Mouse (Mus musculus): ENCODE measurements around the gene Elovl3.
"Not testable (repeated sequence)": the region's sequence is repeated elsewhere in the genome, so short reads cannot be mapped to it uniquely, and the experiment has no call there.

Elovl3 gene

DNA sequence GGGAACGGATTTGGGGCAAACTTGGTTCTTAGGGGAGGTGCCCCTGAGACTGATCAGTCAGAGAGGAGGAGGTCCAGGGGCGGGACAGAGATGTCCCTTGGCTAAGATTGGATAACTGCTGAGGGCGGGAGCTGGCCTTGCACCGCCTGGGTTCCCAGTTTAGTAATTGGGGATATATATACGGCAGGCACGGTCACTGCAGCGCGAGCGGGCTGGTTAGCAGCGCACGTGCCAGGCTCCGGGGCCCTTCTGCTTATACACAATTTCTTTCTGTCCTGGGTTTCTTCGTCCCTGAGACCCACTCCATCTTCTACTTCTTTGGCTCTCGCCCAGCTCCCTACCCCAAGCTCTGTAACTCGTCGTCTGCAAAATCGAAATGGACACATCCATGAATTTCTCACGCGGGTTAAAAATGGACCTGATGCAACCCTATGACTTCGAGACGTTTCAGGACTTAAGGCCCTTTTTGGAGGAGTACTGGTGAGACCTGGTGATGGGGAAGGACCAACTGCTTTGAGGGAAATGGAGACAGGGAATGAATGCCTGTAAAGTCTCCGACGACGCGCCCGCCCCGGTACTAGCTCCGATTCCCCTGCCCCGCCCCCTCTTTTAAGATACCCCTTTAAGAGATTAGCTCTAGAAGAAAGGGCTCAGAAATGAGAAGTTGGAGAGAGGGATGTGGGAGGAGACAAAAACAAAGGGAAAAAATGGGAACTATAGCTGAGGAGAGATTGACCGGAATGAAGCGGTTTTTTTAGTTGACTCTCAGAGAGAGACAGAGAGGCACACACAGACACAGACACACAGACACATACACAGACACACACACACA is at the start of gene Elovl3:
Gene Elovl3, plus strand, starts transcription at position 204 of the 832 bp plus-strand sequence.
- DNase-seq (ENCODE audit: low read depth) = no peak

DNA sequence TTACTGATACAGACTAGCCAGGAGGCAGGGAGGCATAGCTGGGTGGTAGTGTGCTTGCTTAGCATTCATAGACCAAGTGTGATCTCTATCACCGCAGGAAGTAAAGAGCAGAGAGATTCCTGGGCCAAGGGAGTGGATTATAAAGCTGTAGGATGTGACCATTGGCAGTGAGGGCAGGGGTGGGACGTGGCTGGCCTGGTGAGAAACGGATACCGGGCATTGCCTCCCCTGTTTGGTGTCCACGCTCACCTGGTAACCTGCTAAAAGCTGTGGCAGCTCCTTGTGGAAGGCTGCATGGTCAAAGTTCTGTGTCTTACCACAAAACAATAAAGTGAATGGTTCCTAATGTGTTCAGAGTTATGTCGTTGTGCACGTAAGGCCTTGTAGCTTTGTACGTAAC is 46.5 kb upstream of the Elovl3 start:
- DNase-seq (ENCODE audit: low read depth) = no peak

DNA sequence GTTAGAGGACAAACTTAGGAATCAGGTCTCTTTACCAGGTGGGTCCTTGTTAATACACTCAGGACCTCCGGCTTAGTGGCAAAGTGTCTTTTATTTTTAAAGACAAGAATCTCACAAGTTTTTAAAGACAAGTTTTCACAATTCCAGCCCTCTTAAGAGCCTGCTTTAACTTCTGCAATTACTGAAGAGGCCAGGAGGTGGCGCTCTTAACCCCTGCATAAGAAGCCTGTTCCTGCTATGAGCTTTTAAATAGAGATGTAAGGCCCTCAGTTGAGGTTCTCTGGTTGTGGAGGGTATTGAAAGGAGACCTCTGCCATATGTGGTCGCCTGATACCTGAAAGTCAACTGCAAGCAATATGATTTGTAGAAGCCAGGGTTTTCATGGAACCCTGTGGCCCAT is 45.4 kb upstream of the Elovl3 start:
- peak; percentile 90 for DNase-seq (ENCODE audit: low read depth)

DNA sequence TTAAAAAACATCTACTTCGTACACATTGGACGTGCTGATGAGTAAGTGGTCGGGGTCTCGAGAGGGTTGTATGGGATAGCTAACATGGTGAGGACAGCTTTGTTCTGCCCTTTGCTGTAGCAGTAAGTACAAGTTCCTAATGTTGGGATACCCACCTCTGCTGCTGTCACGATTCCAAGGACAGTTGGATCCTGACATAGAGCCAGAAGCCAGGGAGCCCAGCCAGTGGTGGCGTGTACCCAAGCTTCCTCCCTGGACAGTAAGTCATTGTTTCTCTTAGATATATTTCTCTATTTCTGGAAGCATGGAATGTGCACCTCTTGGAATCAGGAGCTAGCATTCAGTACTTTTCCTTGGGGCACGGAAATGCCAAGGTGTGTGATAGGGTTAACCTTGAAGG is 43.8 kb upstream of the Elovl3 start:
- peak; percentile 37 for DNase-seq (ENCODE audit: low read depth)

- no peak for DNase-seq (ENCODE audit: low read depth)
Measured at GRCm38 (mm10) chr19:46091641-46092040, 40.1 kb upstream of the Elovl3 start.

- DNase-seq (ENCODE audit: low read depth) = no peak
Measured at GRCm38 (mm10) chr19:46094144-46094543, 37.6 kb upstream of the Elovl3 start.

DNA sequence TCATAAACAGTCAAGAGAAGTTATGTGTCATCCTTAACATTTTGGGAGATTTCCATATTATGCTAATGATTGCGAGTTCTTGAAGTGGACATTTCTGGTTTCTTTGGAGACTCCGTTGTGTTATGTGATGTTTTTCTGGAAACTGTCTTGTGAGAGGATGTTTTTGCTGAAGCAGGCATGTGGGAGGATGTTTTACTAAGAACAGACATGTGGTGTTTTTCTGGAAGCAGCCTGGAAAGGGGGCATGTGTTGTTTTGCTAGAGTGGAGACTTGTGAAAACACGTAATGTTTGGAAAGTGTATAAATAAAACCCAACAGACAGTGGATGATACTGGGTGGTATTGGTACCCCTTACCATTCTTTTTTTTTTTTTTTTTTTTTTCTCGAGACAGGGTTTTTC is 36.4 kb upstream of the Elovl3 start:
- no peak for DNase-seq (ENCODE audit: low read depth)

GRCm38 (mm10) chr19:46096396-46096795 is 35.3 kb upstream of the Elovl3 start:
- DNase-seq (ENCODE audit: low read depth) = no peak

DNA sequence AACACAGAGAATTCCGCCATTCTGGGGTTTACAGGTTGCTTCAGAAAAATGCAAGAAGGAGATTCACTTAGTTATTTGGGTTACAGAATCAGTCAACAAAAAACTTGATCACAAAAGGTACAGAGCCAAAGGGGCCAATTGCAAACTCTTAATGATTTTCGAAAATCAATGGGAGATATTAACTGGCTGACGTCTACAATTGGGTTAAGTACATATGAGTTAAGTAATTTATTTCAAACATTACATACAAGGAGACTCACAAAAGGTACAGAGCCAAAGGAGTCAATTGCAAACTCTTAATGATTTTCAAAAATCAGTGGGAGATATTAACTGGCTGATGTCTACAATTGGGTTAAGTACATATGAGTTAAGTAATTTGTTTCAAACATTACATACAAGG is 32.1 kb upstream of the Elovl3 start:
- no peak for DNase-seq (ENCODE audit: low read depth)

DNA sequence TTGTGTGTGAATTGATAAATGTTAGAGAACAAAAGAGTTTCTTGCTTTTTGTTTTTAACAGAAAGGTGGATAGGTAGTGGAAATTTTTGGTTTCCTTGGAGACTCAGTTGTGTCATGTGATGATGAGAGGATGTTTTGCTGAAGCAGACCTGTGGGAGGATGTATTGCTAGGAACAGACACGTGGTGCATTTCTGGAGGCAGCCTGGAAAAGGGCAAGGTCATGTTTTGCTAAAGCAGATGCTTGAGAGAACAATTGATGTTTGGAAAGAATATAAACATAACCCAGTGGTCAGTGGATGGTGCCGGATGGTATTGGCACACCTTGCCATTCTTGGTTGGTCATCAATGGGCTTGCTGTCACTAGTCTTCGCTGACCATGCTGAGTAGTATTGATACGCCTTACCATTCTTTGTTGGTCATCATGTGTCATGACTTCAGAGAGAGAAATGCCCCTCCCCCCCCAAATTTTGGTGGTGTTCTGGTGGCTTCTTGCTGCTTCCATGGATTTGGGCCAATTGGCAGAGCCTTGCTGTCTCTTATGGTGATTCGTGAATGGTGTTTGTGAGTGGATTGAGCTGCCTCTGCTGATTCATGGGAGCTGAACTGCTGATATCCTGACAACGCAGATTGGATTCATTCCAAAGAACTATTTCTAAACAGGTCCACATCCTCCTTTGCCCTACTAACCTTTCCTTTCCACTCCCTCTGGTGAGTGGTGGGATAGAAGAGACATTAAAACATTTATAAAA is 28.1 kb upstream of the Elovl3 start:
- DNase-seq (ENCODE audit: low read depth) = peak; percentile 43

GRCm38 (mm10) chr19:46104187-46104557 is 27.5 kb upstream of the Elovl3 start:
- no peak for DNase-seq (ENCODE audit: low read depth)

- no peak for DNase-seq (ENCODE audit: low read depth)
Measured at GRCm38 (mm10) chr19:46110214-46110613, 21.5 kb upstream of the Elovl3 start.

DNA sequence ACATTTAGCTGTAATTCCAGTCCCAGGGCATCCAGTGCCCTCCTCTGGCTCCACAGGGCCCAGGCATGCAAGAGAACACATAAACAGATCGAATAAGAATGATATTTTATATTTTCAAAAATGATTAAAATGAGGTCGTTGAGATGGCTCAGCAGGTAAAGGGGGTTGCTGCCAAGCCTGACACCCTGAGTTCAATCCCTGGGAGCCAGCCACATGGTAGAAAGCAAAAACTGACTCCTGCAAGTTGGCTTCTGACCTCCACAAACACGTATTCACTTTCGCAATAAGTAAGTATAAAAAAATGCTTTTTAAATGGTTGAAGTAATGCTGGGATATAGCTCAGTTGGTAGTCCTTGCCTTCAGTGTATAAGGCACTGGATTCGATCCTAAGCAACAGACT is 20.9 kb upstream of the Elovl3 start:
- no peak for DNase-seq (ENCODE audit: low read depth)

DNA sequence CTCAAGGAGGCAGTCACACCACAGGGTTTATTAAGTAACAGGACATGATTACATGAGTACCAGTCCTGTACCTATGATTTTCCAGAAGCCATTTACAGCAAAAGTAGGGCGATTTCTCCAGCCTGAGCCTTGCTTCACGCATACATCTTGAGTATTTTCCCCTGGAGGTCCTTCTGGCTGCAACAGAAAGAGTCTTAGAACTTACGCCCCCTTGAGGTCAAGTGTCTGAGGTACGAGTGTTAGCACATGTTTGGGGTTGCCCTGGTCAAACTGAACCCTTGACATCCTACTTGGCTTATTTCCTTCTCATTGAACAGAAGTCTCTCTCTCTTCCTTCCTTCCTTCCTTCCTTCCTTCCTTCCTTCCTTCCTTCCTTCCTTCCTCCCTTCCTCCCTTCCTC is 17.1 kb upstream of the Elovl3 start:
- DNase-seq (ENCODE audit: low read depth) = no peak

GRCm38 (mm10) chr19:46119458-46119857 is 12.2 kb upstream of the Elovl3 start:
- DNase-seq (ENCODE audit: low read depth) = no peak

DNA sequence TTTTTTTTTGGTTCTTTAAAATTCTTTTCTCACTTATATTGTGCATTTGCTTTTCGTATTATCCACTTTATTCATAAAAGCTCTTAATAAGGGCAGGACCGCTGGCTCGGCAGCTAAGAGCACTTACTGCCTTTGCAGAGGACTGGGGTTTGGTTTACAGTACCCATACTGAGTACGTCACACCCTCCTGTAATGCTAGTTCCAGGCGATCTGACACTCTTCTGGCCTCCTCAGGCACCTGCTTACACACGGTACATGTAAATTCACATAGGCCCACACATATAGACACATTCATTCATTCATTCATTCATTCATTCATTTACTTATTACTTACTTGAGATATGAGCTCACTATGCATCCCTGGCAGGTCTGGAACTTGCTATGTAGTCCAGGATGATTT is 10.8 kb upstream of the Elovl3 start:
- DNase-seq (ENCODE audit: low read depth) = no peak

DNA sequence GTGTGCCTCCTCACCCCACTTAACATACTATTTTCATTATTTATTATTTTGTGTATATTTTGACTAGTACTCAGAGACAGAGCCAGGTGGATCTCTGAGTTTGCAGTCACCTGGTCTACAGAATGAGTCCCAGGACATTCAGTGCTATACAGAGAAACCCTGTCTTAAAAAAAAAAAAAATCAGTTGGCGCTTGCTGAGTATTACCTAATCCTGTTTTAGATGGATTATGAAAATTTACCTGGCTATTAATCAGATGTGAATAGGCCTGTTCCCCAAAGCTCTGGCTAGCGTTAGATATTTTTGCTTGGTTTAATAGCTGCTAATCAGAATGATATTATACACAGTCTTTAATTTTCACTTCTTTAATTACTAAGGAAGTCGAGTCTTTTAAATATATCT is 7.8 kb upstream of the Elovl3 start:
- no peak for DNase-seq (ENCODE audit: low read depth)

- no peak for DNase-seq (ENCODE audit: low read depth)
Measured at GRCm38 (mm10) chr19:46124651-46125050, 7.0 kb upstream of the Elovl3 start.

DNA sequence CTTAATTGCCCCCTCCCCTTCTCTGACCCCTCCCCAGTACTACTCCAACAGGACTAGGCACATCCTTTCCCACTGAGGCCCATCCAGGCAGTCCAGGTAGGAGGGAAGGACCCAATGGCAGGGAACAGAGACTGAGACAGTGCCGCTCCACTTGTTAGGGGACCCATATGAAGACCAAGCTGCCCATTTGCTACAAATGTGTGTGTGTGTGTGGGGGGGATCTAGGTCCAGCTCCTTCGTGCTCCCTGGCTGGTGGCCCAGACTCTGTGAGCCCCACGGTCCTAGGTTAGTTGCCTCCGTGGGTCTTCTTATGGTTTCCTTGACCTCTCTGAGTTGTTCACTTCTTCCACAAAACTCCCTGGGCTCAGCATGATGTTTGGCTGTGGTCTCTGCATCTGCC is 5.4 kb upstream of the Elovl3 start:
- no peak for DNase-seq (ENCODE audit: low read depth)

DNA sequence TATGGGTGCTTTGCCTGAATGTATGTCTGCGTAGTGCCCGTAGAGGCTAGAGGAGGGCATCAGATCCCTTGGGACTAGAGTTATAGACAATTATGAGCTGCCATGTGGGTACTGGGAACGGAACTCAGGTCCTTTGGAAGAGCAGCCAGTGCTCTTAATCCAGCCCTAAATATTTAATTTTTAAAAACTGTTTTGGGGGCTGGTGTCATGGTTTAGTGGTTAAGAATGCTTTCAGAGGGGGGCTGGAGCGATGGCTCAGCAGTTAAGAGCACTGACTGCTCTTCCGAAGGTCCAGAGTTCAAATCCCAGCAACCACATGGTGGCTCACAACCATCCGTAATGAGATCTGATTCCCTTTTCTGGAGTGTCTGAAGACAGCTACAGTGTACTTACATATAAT is 2.0 kb upstream of the Elovl3 start:
- DNase-seq (ENCODE audit: low read depth) = not testable (repeated sequence)

DNA sequence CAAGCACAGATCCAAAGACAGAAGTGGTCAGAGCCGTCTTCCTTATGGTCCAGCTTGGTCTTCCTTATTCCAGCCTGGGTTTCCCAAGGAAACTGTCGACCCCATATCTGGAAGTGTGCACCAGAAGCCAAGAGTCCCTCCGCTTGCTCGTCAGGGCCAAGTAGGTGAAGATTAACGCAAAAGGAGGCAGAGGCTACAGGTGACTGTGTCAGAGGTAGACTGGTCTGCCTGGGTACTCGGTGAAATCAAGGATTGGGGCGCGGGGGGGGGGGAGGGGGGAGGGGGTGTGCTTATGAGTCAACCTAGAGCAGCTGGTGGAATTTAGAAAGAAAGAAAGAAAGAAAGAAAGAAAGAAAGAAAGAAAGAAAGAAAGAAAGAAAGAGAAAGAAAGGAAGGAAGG is 414 bp upstream of the Elovl3 start:
- no peak for DNase-seq (ENCODE audit: low read depth)

GRCm38 (mm10) chr19:46132577-46132976 is 880 bp downstream of the Elovl3 start:
- DNase-seq (ENCODE audit: low read depth) = no peak

- DNase-seq (ENCODE audit: low read depth) = peak; percentile 97
Measured at GRCm38 (mm10) chr19:46135297-46135696, 3.6 kb downstream of the Elovl3 start.

Data from NIH3T3 (cell line).